Mouse (Mus musculus) activated CD4-positive, CD25-positive, alpha-beta regulatory T cell, adult 4 months (primary cell): ENCODE measurements at regions not wholly inside any gene's neighbourhood (a gene's known extent, or its start where the extent isn't known, plus 50 kb on each side); places are given as distances from the start of the nearest gene placed in this dataset.

Experiments used
- ATAC-seq: one replicate; pipeline ENCODE4 v1.8.0; 2017

- ATAC-seq = no peak
Measured at GRCm38 (mm10) chr2:79188511-79189193, 66.6 kb upstream of the Itga4 start.

DNA sequence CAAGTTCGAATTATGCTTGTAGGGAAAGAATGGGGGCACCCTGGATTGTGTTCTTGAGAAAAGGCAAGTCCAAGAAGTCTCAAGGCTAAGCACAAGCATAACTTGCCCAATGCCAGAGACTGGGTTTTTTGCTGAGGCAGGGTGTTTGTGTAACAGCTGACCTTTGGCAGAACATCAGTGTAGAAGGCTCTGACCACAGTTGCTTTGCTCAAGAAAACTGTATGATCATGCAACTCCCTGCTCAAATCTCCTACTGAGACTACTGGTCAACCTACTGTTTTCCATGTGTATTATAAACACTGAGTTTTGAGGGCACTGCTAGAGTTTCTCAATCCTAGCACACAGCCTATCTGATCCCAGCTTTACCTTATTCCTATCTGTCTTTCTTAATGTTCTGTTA lies 61.4 kb upstream of the Itga4 start:
- no peak for ATAC-seq

DNA sequence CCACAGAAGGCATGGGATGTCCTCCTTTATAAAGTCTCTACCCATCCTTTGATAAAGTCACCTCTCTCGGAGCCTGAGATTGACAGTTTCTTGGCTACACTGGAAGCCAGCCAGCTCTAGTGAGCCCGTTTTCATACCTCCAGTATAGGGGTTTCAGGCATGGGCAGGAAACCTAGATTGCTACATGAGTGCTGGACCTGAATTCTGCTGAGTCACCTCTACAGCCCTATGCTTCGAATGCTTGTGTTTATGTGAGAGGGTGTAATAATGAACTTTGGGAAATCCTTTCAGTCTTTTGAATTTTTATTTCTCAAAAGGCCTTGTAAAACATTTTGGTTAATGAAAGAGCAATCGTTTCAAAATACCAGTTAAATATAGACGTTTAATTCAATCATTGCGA lies 53.5 kb upstream of the Itga4 start:
- ATAC-seq = no peak
